Mouse (Mus musculus): ENCODE measurements around the gene Maff. TPM values are rescaled to one million over a fixed set of nuclear protein-coding genes. Genes with fewer than 3 reads are reported as not detected.

Gene Maff
- polyA plus RNA-seq, 1 experiment from 2014 or later = 1.2 TPM

GRCm38 (mm10) chr15:79328058-79328938, 18.1 kb upstream of the Maff start, which contains the start of gene Pla2g6:
TSS of gene Pla2g6 (minus strand) at chr15:79328390.
- Histone ChIP-seq H3K9ac (ENCODE audit: low read length) (peak within 1 kb of the TSS; percentile 72), H3K4me1 (ENCODE audit: control insufficient read depth, insufficient read depth, low read length) (peaks cover 5% of the 10 kb centered on the region), H3K4me2 (ENCODE audit: low read depth) (peak within 1 kb of the TSS; percentile 94), H3K27me3 (ENCODE audit: control insufficient read depth, insufficient read depth, low read length) (no peaks in the 10 kb centered on the region), H3K27ac (ENCODE audit: low read depth, low read length) (peak within 1 kb of the TSS; percentile 87), H3K9me3 (ENCODE audit: control insufficient read depth, low read length) (no peaks in the 10 kb centered on the region), H3K36me3 (ENCODE audit: control insufficient read depth, insufficient read depth, low read length) (no peaks in the 10 kb centered on the region), H3K4me3 (ENCODE audit: low read depth, low read length) (peak within 1 kb of the TSS; percentile 59)
- whole genome bisulfite sequencing = 6% methylated on average over 46 of the region's 46 CpGs
- DNase-seq (ENCODE audit: low spot score) = peak; percentile 100
- peak; percentile 96 for ATAC-seq (ENCODE audit: insufficient read depth, low FRiP score, low TSS enrichment)

DNA sequence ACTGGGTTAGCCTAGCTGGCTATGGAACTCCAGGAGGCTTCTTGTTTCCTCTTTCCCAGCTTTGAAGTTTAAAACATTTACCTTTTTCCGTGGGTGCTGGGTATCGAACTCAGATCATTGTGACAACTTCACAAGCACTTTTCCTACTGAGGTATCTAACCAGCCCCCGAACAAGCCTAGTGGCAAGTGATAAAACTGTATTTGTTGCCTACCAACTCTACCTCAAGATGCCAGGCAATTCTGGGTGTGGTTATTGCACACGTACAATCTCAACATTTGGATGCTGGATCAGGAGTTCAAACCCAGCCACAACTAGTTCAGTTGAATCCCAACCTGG, 17.5 kb upstream of the Maff start:
- Histone ChIP-seq H3K27me3 (ENCODE audit: control insufficient read depth, insufficient read depth, low read length) (no peaks in the 10 kb centered on the region), H3K9ac (ENCODE audit: low read length) (no peak overlapping the region), H3K4me2 (ENCODE audit: low read depth) (no peak overlapping the region), H3K4me1 (ENCODE audit: control insufficient read depth, insufficient read depth, low read length) (peaks cover 5% of the 10 kb centered on the region), H3K4me3 (ENCODE audit: low read depth, low read length) (no peak overlapping the region; the same call in 1 of the 2 replicates), H3K27ac (ENCODE audit: low read depth, low read length) (no peak overlapping the region), H3K9me3 (ENCODE audit: control insufficient read depth, low read length) (no peaks in the 10 kb centered on the region), H3K36me3 (ENCODE audit: control insufficient read depth, insufficient read depth, low read length) (no peaks in the 10 kb centered on the region)
- no peak for ATAC-seq (ENCODE audit: insufficient read depth, low FRiP score, low TSS enrichment)
- DNase-seq (ENCODE audit: low spot score) = no peak
- 94% methylated on average over 4 of the region's 4 CpGs for WGBS

DNA sequence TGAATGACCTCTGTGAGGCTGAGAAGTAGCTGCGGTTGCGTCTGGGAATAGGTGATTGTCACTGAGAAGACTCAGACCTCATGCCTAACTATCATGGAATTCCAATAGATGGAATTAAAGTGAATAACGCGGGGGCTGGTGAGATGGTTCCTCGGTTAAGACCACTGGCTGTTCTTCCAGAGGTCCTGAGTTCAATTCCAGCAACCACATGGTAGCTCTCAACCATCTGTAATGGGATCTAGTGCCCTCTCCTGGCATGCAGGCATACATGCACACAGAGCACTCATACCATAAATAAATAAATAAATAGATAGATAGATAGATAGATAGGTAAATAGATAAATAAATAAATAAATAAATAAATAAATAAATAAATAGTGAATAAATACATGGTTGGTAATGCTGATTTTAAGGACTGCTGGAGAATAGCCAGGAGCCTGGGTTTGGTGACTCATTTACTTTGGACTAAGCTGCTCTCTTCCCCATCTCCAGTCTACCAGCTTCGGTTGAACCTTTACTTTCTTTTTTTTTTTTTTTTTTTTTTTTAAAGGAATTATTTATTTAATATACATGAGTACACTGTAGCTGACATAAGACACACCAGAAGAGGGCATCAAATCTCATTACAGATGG, 17.0 kb upstream of the Maff start:
- no peak for DNase-seq (ENCODE audit: low spot score)

DNA sequence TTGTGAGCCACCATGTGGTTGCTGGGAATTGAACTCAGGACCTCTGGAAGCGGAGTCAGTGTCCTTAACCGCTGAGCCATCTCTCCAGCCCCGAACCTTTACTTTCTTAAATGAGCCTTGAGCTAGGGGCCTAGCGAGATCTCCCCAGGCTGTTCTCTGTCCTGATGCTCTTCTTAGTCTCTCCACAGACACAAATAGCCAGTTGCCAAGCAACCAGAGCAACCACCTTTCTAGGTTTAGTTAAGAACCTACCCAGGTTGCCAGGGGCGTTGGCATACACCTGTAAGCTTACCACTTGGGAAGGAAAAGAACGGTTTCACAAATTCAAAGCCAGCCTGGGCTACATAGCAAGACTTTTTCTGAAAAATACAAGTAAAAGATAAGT, 16.4 kb upstream of the Maff start:
- peaks cover 5% of the 10 kb centered on the region for H3K4me1 ChIP-seq (ENCODE audit: control insufficient read depth, insufficient read depth, low read length)
- H3K36me3 ChIP-seq (ENCODE audit: control insufficient read depth, insufficient read depth, low read length) = no peaks in the 10 kb centered on the region
- no peak overlapping the region for H3K27ac ChIP-seq (ENCODE audit: low read depth, low read length)
- no peaks in the 10 kb centered on the region for H3K9me3 ChIP-seq (ENCODE audit: control insufficient read depth, low read length)
- no peak overlapping the region for H3K9ac ChIP-seq (ENCODE audit: low read length)
- H3K27me3 ChIP-seq (ENCODE audit: control insufficient read depth, insufficient read depth, low read length) = no peaks in the 10 kb centered on the region
- WGBS = 89% methylated on average over 6 of the region's 6 CpGs
- no peak for ATAC-seq (ENCODE audit: insufficient read depth, low FRiP score, low TSS enrichment)
- DNase-seq (ENCODE audit: low spot score) = no peak
- H3K4me3 ChIP-seq (ENCODE audit: low read depth, low read length) = no peak overlapping the region
- H3K4me2 ChIP-seq (ENCODE audit: low read depth) = no peak overlapping the region

More for the DNA sequence above, 17.0 kb upstream of the Maff start:
- Histone ChIP-seq H3K27me3 (ENCODE audit: control insufficient read depth, insufficient read depth, low read length) (no peaks in the 10 kb centered on the region), H3K9ac (ENCODE audit: low read length) (no peak overlapping the region), H3K36me3 (ENCODE audit: control insufficient read depth, insufficient read depth, low read length) (no peaks in the 10 kb centered on the region), H3K4me3 (ENCODE audit: low read depth, low read length) (no peak overlapping the region), H3K4me1 (ENCODE audit: control insufficient read depth, insufficient read depth, low read length) (peaks cover 5% of the 10 kb centered on the region), H3K27ac (ENCODE audit: low read depth, low read length) (no peak overlapping the region), H3K9me3 (ENCODE audit: control insufficient read depth, low read length) (no peaks in the 10 kb centered on the region), H3K4me2 (ENCODE audit: low read depth) (no peak overlapping the region)
- ATAC-seq (ENCODE audit: insufficient read depth, low FRiP score, low TSS enrichment) = no peak
- 97% methylated on average over 6 of the region's 6 CpGs for WGBS

- Histone ChIP-seq H3K4me3 (ENCODE audit: low read depth, low read length) (no peak overlapping the region), H3K4me2 (ENCODE audit: low read depth) (no peak overlapping the region), H3K9me3 (ENCODE audit: control insufficient read depth, low read length) (no peaks in the 10 kb centered on the region), H3K9ac (ENCODE audit: low read length) (no peak overlapping the region), H3K27ac (ENCODE audit: low read depth, low read length) (no peak overlapping the region), H3K36me3 (ENCODE audit: control insufficient read depth, insufficient read depth, low read length) (no peaks in the 10 kb centered on the region), H3K27me3 (ENCODE audit: control insufficient read depth, insufficient read depth, low read length) (no peaks in the 10 kb centered on the region), H3K4me1 (ENCODE audit: control insufficient read depth, insufficient read depth, low read length) (peaks cover 5% of the 10 kb centered on the region)
- DNase-seq (ENCODE audit: low spot score) (no peak), ATAC-seq (ENCODE audit: insufficient read depth, low FRiP score, low TSS enrichment) (no peak)
- WGBS = 57% methylated on average over 4 of the region's 4 CpGs
Measured at GRCm38 (mm10) chr15:79330521-79330920, 15.9 kb upstream of the Maff start.

GRCm38 (mm10) chr15:79333409-79333808, 13.0 kb upstream of the Maff start:
- H3K27ac ChIP-seq (ENCODE audit: low read depth, low read length) = no peak overlapping the region
- no peak overlapping the region for H3K9ac ChIP-seq (ENCODE audit: low read length)
- H3K4me1 ChIP-seq (ENCODE audit: control insufficient read depth, insufficient read depth, low read length) = no peaks in the 10 kb centered on the region
- ATAC-seq (ENCODE audit: insufficient read depth, low FRiP score, low TSS enrichment) = no peak
- no peaks in the 10 kb centered on the region for H3K27me3 ChIP-seq (ENCODE audit: control insufficient read depth, insufficient read depth, low read length)
- no peaks in the 10 kb centered on the region for H3K9me3 ChIP-seq (ENCODE audit: control insufficient read depth, low read length)
- WGBS = 88% methylated on average over 4 of the region's 4 CpGs
- H3K4me3 ChIP-seq (ENCODE audit: low read depth, low read length) = no peak overlapping the region
- H3K36me3 ChIP-seq (ENCODE audit: control insufficient read depth, insufficient read depth, low read length) = no peaks in the 10 kb centered on the region
- DNase-seq (ENCODE audit: low spot score) = no peak
- no peak overlapping the region for H3K4me2 ChIP-seq (ENCODE audit: low read depth)

GRCm38 (mm10) chr15:79335061-79335655, 11.3 kb upstream of the Maff start:
- Histone ChIP-seq H3K9me3 (ENCODE audit: control insufficient read depth, low read length) (no peaks in the 10 kb centered on the region), H3K4me3 (ENCODE audit: low read depth, low read length) (no peak overlapping the region), H3K36me3 (ENCODE audit: control insufficient read depth, insufficient read depth, low read length) (no peaks in the 10 kb centered on the region), H3K4me2 (ENCODE audit: low read depth) (no peak overlapping the region), H3K9ac (ENCODE audit: low read length) (no peak overlapping the region), H3K27me3 (ENCODE audit: control insufficient read depth, insufficient read depth, low read length) (no peaks in the 10 kb centered on the region), H3K4me1 (ENCODE audit: control insufficient read depth, insufficient read depth, low read length) (no peaks in the 10 kb centered on the region), H3K27ac (ENCODE audit: low read depth, low read length) (no peak overlapping the region)
- 69% methylated on average over 7 of the region's 7 CpGs for WGBS
- ATAC-seq (ENCODE audit: insufficient read depth, low FRiP score, low TSS enrichment) (no peak), DNase-seq (ENCODE audit: low spot score) (no peak)

DNA sequence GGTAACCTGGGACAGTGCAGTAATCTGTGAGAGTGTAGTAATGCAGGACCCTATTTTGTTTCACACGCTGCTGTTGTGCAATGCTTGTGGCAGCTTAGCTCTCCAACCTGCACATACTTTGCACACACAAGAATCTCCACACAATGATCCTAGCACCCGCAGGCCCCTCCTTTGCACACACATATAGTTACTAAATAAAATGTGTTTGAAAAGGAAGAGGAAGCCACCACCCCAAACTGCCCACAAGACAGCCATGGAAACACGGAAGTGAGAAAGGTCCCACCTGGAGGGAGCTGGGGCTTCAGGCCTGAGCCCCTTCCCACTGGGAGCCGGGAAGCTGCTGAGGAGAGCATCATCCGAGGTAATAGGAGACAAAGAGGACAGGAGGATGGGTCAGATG, 7.4 kb upstream of the Maff start:
- ATAC-seq (ENCODE audit: insufficient read depth, low FRiP score, low TSS enrichment) (no peak), DNase-seq (ENCODE audit: low spot score) (no peak)
- Histone ChIP-seq H3K4me2 (ENCODE audit: low read depth) (no peak overlapping the region), H3K9me3 (ENCODE audit: control insufficient read depth, low read length) (no peaks in the 10 kb centered on the region), H3K27ac (ENCODE audit: low read depth, low read length) (no peak overlapping the region), H3K27me3 (ENCODE audit: control insufficient read depth, insufficient read depth, low read length) (no peaks in the 10 kb centered on the region), H3K9ac (ENCODE audit: low read length) (no peak overlapping the region), H3K4me3 (ENCODE audit: low read depth, low read length) (no peak overlapping the region), H3K36me3 (ENCODE audit: control insufficient read depth, insufficient read depth, low read length) (no peaks in the 10 kb centered on the region), H3K4me1 (ENCODE audit: control insufficient read depth, insufficient read depth, low read length) (no peaks in the 10 kb centered on the region)
- WGBS = 71% methylated on average over 5 of the region's 5 CpGs

All from neural tube, embryonic 11.5 days (tissue).